Mouse (Mus musculus): Measurements from ENCODE around the gene Tas2r138. TPM values are rescaled to one million over a fixed set of nuclear protein-coding genes. Genes with fewer than 3 reads are reported as not detected.

Gene Tas2r138
- not detected for total RNA-seq (2023)

DNA sequence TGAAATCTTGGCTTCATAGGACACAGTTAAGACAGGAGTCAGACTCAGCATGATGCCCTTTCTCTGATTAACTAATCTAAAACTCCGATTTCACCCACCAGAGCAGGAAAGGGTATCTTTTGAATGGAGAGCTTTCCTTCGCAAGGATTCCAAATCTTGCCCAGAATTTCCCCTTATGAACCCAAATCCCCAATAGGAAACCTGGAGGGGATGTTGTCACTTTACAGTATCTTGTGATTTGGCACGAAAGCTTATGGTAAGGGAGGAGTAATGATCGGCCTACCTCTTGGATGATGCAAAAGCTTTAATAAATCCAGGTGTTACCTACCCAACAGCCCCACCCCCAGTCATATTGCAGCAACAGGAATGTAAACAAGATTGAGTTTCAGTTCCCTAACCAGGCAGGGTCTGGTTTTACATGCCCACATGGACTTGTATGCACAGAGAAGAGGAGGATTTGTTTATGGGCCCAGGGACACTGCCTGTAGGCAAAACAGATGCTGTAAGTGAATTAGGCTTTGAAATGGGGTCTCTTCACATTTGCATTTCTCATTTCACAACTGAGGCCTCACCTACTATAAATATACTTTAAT, at the start of gene Tas2r138:
Gene Tas2r138, minus strand, starts transcription at position 51 of the 593 bp plus-strand sequence.

DNA sequence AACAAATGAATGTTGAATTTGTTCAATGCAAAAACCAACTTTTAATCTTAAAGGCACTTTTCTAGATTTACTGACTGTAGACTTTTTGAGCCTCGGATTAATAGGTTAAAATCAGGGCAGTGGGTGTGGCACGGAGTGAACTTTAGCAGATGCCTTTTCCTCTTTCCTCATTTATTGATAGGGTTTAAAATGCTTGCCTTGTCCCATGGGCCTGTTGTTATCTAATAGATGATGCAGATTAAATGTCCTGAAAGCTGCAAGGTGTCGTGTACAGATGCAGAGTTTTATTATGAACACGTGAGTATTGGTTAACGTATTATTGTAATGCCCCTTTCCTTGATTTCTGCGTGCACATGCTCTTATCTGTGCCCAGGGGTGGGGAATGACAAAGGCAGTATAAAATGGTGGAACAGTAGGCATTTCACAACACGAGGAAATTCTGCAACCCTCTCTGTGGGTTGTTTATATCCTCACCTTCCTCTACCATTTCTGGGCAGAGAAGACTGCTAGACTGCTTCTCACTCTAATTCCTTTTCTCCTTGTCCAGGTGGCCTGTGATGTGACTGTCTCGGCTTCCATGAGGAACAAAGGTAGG, 15.4 kb upstream of the Tas2r138 start, which contains the start of gene Mgam:
Gene Mgam, plus strand, starts transcription at position 426 of the 595 bp plus-strand sequence.

DNA sequence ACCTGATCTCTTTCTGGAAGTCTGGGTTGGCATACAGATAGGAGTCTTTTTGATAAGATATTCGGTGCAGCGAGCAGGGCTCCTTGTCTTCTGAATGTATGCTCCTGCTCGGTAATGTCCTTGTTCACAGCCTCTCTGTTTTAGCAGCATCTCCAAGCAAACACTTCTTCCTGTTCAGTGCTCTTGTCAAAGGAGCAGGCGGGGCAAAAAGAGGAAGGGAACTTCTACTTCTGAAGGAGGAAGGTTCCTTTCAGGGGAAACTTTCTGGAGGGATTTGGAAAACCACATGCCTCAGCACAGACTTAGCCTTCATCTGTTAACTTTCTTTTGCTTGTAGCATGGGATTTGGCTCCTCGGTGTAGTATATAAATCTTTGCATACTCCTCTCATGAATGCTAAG, 27.5 kb downstream of the Tas2r138 start, which contains the start of gene Clec5a:
Gene Clec5a, minus strand, starts transcription at position 177 of the 400 bp plus-strand sequence.

DNA sequence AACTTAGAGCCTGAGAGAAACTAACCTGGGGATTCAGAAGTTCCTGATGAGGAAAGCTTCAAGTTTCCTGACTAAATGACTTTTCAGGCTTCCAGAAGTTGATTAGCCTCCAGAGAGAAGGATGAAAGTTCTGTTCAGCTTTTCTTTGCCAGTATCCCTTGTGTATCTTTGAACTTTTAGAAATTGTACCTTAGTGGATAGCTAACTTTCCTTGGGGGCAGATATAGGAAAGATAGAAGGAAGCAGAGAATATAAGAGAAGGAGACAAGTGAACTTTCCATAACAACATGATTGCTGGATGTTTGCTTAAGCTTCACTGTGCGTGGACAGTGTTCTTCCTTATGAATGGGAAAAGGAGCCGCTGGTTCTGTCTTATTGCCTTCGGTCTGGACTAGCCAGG, 43.9 kb downstream of the Tas2r138 start, which contains the start of gene Olfr460:
Gene Olfr460, plus strand, starts transcription at position 301 of the 400 bp plus-strand sequence.

Other genes starting within 250 kb of the Tas2r138 start
- gene E330009J07Rik, start 177.2 kb downstream of the Tas2r138 start, total RNA-seq (2023) = 1 to 10 TPM; 4.3 to 4.9 TPM
- not detected for gene Wee2, start 174.2 kb downstream of the Tas2r138 start, total RNA-seq (2023)
- gene Ssbp1, start 142.0 kb downstream of the Tas2r138 start, total RNA-seq (2023) = 10 to 100 TPM; 32.7 to 39.2 TPM
- gene Tas2r137, start 122.1 kb downstream of the Tas2r138 start, total RNA-seq (2023) = not detected
- gene Tas2r108, start 119.8 kb downstream of the Tas2r138 start, total RNA-seq (2023) = not detected
- not detected for gene Prss37, start 93.8 kb downstream of the Tas2r138 start, total RNA-seq (2023)
- gene Olfr461, start 58.3 kb downstream of the Tas2r138 start, total RNA-seq (2023) = not detected
- gene Olfr460, start 43.8 kb downstream of the Tas2r138 start, total RNA-seq (2023) = not detected
- 10 to 100 TPM; 16.3 to 17.5 TPM for gene Clec5a, start 27.5 kb downstream of the Tas2r138 start, total RNA-seq (2023)
- gene Mgam, start 15.5 kb upstream of the Tas2r138 start, total RNA-seq (2023) = under 1 TPM in 1 of 2 experiments, not detected in 1; 0.24 TPM